8 mouse cellular contexts compared by ENCODE assay signal in genomic region chr6:106768640-106769289, GRCm38 (mm10). TPM values are rescaled to one million over a fixed set of nuclear protein-coding genes. Genes with fewer than 3 reads are reported as not detected.
DNase-seq lines count a peak whose midpoint lies in the region; ATAC-seq and TF ChIP-seq lines count a peak whose summit lies in the region.

TSS of gene Trnt1 (plus strand) at chr6:106769120.

- H3K4me2 ChIP-seq in lung, postnatal 0 days (replicated peaks; ENCODE audit: low read depth, low read length) = peak within 1 kb of the TSS; percentile 93

- peak; percentile 96 for DNase-seq in MN1 (ENCODE audit: low spot score)
- DNase-seq in cerebellum, adult 9-10 months = peak; percentile 96
- DNase-seq in hindbrain, embryonic 10.5 days (ENCODE audit: low spot score) = peak; percentile 96
- peak; percentile 98 for DNase-seq in layer of hippocampus, adult 9-11 months
- DNase-seq in lung, postnatal 0 days (ENCODE audit: low spot score) = peak; percentile 99
- peak; percentile 94 for DNase-seq in ovary, postnatal 14 days (ENCODE audit: low spot score)
- peak; percentile 99 for DNase-seq in thymus, postnatal 14 days

- TF ChIP-seq EP300 in lung, postnatal 0 days (IDR thresholded peaks at IDR 0.05) = no peak

- 8% methylated on average over 35 of the region's 35 CpGs for WGBS in hindbrain, embryonic 10.5 days
- 7% methylated on average over 35 of the region's 35 CpGs for WGBS in lung, postnatal 0 days

- H3K4me1 ChIP-seq in hindbrain, embryonic 10.5 days (replicated peaks) = peaks cover 11% of the 10 kb centered on the region
- peaks cover 6% of the 10 kb centered on the region; the same call in 1 of the 2 replicates for H3K4me1 ChIP-seq in lung, postnatal 0 days (ENCODE audit: insufficient read depth, low read depth, low read length)

- peak; percentile 99 for ATAC-seq in frontal cortex, adult (ENCODE audit: low TSS enrichment)
- peak; percentile 100 for ATAC-seq in lung, postnatal 0 days

- H3K9me3 ChIP-seq in hindbrain, embryonic 10.5 days = no peaks in the 10 kb centered on the region
- H3K9me3 ChIP-seq in lung, postnatal 0 days (ENCODE audit: low read length) = no peaks in the 10 kb centered on the region

- peak within 1 kb of the TSS; percentile 85 for H3K27ac ChIP-seq in hindbrain, embryonic 10.5 days
- H3K27ac ChIP-seq in lung, postnatal 0 days (ENCODE audit: low read length) = peak within 1 kb of the TSS; percentile 84

- H3K9ac ChIP-seq in lung, postnatal 0 days (replicated peaks; ENCODE audit: low read depth) = peak within 1 kb of the TSS; percentile 64

- H3K27me3 ChIP-seq in hindbrain, embryonic 10.5 days (ENCODE audit: insufficient read depth, poor library complexity, severe bottlenecking) = no peaks in the 10 kb centered on the region
- no peaks in the 10 kb centered on the region for H3K27me3 ChIP-seq in lung, postnatal 0 days (replicated peaks; ENCODE audit: insufficient read depth, low read length)

- no peak for TF ChIP-seq CTCF in lung, postnatal 0 days (IDR thresholded peaks at IDR 0.05)

- peaks cover 26% of the 10 kb centered on the region for H3K36me3 ChIP-seq in hindbrain, embryonic 10.5 days
- H3K36me3 ChIP-seq in lung, postnatal 0 days (ENCODE audit: insufficient read depth, low read length) = peaks cover 7% of the 10 kb centered on the region; the same call in 1 of the 2 replicates

- peak within 1 kb of the TSS; percentile 84 for H3K4me3 ChIP-seq in hindbrain, embryonic 10.5 days
- H3K4me3 ChIP-seq in lung, postnatal 0 days (ENCODE audit: low read depth, low read length) = peak within 1 kb of the TSS; percentile 81

RNA-seq across cellular contexts. Expression of gene Trnt1, which starts in this region (rescaled TPM):
- polyA plus RNA-seq in hindbrain, embryonic 10.5 days (2016; fragmentation: Nextera tagmentation; extraction: Ambion mirVana) = 54.9 and 63.2 TPM in 2 replicates
- polyA plus RNA-seq in lung, postnatal 0 days (2015; fragmentation: Nextera tagmentation; extraction: Ambion mirVana) = 35.8 and 36.1 TPM in 2 replicates

Comparison
In these comparisons a context has a peak if more than half of its experiments do, and no peak if none do; other contexts are left out.
1. Peak in every context shown above with its lines: DNase-seq, ATAC-seq, H3K4me3 ChIP-seq and H3K27ac ChIP-seq.